Mouse (Mus musculus) small intestine, adult 2 months (tissue): ENCODE data around the gene Dnah11.

Experiments
- CTCF ChIP-seq: fragments of 200-500 bp; IDR thresholded peaks from 2 replicates; pipeline ENCODE4 v1.5.1; 2012; ENCODE audit warnings: low read depth, mild to moderate bottlenecking, control low read depth, inconsistent platforms, low read length, moderate library complexity, mixed read lengths; ENCODE audit not compliant: insufficient replicate concordance, insufficient read length; ENCODE audit errors: extremely low read depth
- POLR2A ChIP-seq: fragments of 200-500 bp; IDR thresholded peaks from 2 replicates; pipeline ENCODE4 v1.6.1; 2012; ENCODE audit warnings: low read depth, mild to moderate bottlenecking, control low read depth, inconsistent platforms, low read length, moderate library complexity

DNA sequence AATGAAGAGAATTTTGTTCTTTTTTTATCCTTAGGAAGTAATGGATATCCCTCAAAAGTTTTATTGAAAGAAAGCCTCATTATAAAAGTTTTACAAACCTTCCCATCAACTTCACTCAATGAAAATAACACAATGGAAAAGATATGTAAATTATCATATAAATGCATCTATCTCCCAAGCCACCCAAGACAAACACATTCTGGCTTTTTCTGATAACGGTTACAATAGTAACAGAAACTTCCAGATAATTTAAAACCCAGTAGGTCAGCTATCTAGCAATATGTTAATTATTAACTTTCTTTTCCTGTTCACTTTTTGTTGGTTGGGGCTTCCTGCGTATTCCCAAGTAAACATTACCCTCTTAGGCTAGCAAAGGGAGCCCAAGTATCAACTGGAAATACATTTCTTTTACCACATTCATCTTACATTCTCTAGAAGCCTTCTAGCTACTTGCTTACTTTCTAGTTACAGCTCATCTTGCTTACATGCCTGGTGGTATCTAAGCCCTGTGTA, 51.3 kb downstream of the Dnah11 start:
- TF ChIP-seq CTCF (no peak), POLR2A (no peak)
